Mouse (Mus musculus): ENCODE measurements around the gene Tbccd1.

The Tbccd1 gene

DNA sequence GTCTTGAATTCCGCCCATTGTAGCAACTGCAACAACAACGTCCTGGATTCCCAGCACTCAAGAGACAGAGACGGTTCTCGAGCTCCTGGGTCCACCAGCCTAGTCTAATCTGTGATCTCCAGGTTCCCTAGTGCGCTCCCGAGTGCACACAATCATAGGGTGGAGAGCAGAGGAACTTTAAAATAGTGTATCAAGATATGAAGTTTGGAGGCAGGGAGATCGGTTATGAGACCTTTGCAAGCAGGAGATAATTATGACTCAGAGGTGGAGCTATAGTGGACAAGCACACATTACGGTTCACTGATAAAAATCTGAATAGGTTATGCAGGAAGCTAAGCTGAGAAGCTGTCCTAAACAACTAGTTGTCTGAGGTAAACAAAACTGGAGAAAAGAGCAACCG lies 696 bp downstream of the Tbccd1 start:
- DNase-seq, result no peak

DNA sequence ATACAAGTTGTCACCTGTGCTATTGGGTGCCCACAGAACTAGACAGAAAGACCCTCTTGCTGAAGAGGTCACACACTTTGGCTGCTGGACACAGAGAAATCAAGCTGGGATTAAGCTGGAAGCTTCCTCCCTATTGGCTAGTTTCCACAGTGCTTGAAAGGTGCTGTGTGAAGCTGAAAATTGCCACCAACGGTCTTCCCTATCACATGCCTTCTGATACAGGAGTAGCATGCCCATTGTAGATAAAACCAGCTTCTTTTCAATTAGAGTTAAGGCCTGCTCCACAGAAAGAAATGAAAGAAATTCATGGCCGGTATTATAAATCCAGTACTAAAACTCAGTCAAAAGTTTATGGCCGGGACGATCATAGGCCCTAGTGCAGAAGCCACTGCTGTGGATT lies 4.8 kb downstream of the Tbccd1 start:
- no peak for DNase-seq

- DNase-seq, result no peak
Observed at GRCm38 (mm10) chr16:22848331-22848730, 9.1 kb downstream of the Tbccd1 start.

GRCm38 (mm10) chr16:22847686-22848085 lies 9.8 kb downstream of the Tbccd1 start:
- DNase-seq, result no peak

- DNase-seq, result no peak
Observed at GRCm38 (mm10) chr16:22845481-22845880, 12.0 kb downstream of the Tbccd1 start.

- DNase-seq, result no peak
Observed at GRCm38 (mm10) chr16:22844834-22845233, 12.6 kb downstream of the Tbccd1 start.

- peak; percentile 77 to 81 for DNase-seq
Observed at GRCm38 (mm10) chr16:22844061-22844801, 13.2 kb downstream of the Tbccd1 start.

- no peak for DNase-seq
Observed at GRCm38 (mm10) chr16:22842871-22843270, 14.6 kb downstream of the Tbccd1 start.

GRCm38 (mm10) chr16:22839146-22839857 lies 18.2 kb downstream of the Tbccd1 start:
- no peak for DNase-seq

DNA sequence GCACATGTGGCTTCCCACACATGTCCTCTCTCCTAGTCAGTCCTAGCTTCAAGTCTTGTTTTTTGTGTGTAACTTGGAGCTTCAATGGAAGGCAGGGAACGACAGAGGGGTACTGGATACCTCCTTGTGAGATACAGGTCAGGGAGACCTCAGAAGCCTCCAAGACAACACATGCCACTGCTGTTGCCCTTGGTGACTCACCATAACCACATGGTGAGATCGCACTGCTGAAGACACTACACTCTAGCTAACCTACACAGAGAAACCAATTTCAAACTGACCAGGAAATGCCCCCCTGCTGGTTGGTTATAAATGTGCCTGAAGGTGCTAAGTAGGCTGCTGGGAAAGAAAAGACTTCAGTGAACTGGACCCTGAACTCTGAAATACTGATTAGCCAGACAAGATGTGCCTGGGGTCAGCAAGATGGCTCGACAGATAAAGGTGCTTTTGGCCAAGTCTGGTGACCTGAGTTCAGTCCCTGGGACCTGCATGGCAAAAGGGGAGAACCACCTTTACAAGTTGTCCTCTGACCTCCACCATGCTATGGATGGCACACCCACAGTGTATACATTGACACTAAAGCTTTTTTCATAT lies 24.4 kb downstream of the Tbccd1 start:
- DNase-seq, result no peak

DNA sequence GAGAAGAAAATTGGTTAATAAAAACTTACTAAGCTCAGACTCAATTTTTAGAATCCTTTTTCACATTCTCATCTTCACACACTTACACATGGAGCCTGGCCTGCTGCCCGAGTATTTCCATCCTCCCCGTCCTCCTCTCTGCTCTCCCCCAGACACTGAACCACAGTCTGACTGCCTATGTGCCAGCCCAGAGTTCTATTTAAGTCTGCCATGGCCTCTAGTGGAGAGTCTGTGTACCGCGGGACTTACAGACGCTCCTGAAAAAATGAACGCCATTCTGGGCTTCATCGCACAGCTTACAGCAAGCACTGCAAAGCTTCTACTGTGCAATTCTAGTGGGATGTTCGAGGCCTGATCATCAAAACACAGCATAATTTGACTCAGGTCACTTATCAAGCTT lies 36.7 kb downstream of the Tbccd1 start:
- DNase-seq, result peak in 1 of 2 experiments; percentile 11

GRCm38 (mm10) chr16:22811477-22811876 lies 46.0 kb downstream of the Tbccd1 start, which contains the start of gene Crygs:
Crygs (minus strand) TSS chr16:22811577.
- no peak for DNase-seq

GRCm38 (mm10) chr16:22807468-22808070 lies 49.9 kb downstream of the Tbccd1 start:
- DNase-seq, result peak; percentile 78 to 86

- DNase-seq, result no peak
Observed at GRCm38 (mm10) chr16:22802786-22803185, 54.7 kb downstream of the Tbccd1 start.

DNA sequence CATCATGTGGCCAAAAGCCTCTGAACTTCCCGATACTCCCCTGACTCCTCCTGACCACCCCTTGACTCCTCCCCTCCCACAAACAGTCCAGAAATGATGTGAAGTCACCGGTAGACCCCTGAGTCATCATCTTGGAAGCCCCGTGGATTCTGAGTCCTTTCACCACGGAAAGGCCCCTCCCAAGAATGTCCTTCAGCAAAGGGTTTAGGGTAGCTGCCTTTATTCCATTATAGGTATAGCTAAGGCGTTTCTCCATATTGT lies 56.7 kb downstream of the Tbccd1 start:
- DNase-seq, result no peak

GRCm38 (mm10) chr16:22800026-22800848 lies 57.2 kb downstream of the Tbccd1 start:
- DNase-seq, result no peak

- DNase-seq, result no peak
Observed at GRCm38 (mm10) chr16:22798520-22798919, 58.9 kb downstream of the Tbccd1 start.

- DNase-seq, result peak; percentile 79 to 83
Observed at GRCm38 (mm10) chr16:22797521-22797920, 59.9 kb downstream of the Tbccd1 start.

- DNase-seq, result no peak
Observed at GRCm38 (mm10) chr16:22795497-22795896, 62.0 kb downstream of the Tbccd1 start.

- DNase-seq, result no peak
Observed at GRCm38 (mm10) chr16:22791235-22791634, 66.2 kb downstream of the Tbccd1 start.

- DNase-seq, result peak; percentile 49 to 68
Observed at GRCm38 (mm10) chr16:22789908-22790367, 67.5 kb downstream of the Tbccd1 start.

DNA sequence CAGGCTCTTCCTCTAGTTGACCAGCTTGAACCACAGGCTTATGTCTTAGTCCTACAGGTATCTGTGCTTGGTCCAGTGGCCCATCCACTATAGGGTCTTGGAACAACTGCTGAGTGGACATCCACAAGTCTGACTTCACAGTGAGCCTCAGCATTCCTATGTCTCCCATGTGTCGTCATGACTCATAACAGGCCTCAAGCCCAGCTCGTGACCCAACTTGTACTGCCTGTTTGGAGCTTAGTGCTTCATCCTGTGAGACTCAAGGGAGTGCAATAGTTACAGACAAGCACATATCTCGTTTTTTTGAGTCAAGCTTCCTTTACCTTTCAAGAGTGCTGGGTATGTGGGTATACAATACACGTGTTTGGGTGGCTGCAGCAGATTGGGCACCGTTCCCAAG lies 74.8 kb downstream of the Tbccd1 start:
- no peak for DNase-seq

All from cerebellum, postnatal 36 days (tissue).